Mouse (Mus musculus) right cerebral cortex, adult 18-20 months (tissue): ENCODE results near the gene Trak2.
"Not testable (repeated sequence)": the region's sequence is repeated elsewhere in the genome, so short reads cannot be mapped to it uniquely, and the experiment has no call there.

ENCODE experiments used
- DNase-seq: peaks from one replicate; pipeline ENCODE4 v3.0.0; 2022; ENCODE audit warnings: mixed read lengths

Gene Trak2

GRCm38 (mm10) chr1:58885646-58886045 is 87.6 kb downstream of the Trak2 start:
- DNase-seq: no peak

- not testable (repeated sequence) for DNase-seq
Observed at GRCm38 (mm10) chr1:58883279-58883678, 90.0 kb downstream of the Trak2 start.

GRCm38 (mm10) chr1:58879291-58879690 is 93.9 kb downstream of the Trak2 start:
- not testable (repeated sequence) for DNase-seq

- not testable (repeated sequence) for DNase-seq
Observed at GRCm38 (mm10) chr1:58876500-58876899, 96.7 kb downstream of the Trak2 start.

GRCm38 (mm10) chr1:58860586-58860985 is 112.6 kb downstream of the Trak2 start:
- DNase-seq: not testable (repeated sequence)

- not testable (repeated sequence) for DNase-seq
Observed at GRCm38 (mm10) chr1:58859738-58860365, 113.4 kb downstream of the Trak2 start.

- DNase-seq: not testable (repeated sequence)
Observed at GRCm38 (mm10) chr1:58859131-58859530, 114.1 kb downstream of the Trak2 start.

- DNase-seq: peak; percentile 43
Observed at GRCm38 (mm10) chr1:58856811-58857210, 116.4 kb downstream of the Trak2 start.
